Mouse (Mus musculus) duodenum, adult 2 months (tissue): ENCODE measurements around the gene Kif14. TPM values are rescaled to one million over a fixed set of nuclear protein-coding genes. Genes with fewer than 3 reads are reported as not detected.

Experiments used
- polyA plus RNA-seq: library from polyadenylated mRNA; depleted of rRNA; stranded (reverse); fragments of >200 nt; gene quantifications from 2 replicates; pipeline ENCODE4 v1.2.3, GENCODE M21; 2012; ENCODE audit warnings: low replicate concordance; rRNA removed

Kif14 gene
- polyA plus RNA-seq = 0.09 and 0.22 TPM in 2 replicates

GRCm38 (mm10) chr1:136466143-136466811, at the start of gene Kif14:
TSS of gene Kif14 (plus strand) at chr1:136466343.

Other genes starting within 250 kb of the Kif14 start
- 42.7 and 53.8 TPM in 2 replicates for gene Inava, start 232.1 kb upstream of the Kif14 start, polyA plus RNA-seq
- 0.36 TPM in 1 of 2 replicates, not detected in the other for gene Gpr25, start 205.5 kb upstream of the Kif14 start, polyA plus RNA-seq
- 0.76 and 2.7 TPM in 2 replicates for gene Camsap2, start 120.2 kb upstream of the Kif14 start, polyA plus RNA-seq
- 0.13 and 0.30 TPM in 2 replicates for gene Ddx59, start 51.1 kb upstream of the Kif14 start, polyA plus RNA-seq
- gene Zfp281, start 158.6 kb downstream of the Kif14 start, polyA plus RNA-seq = 0.43 and 0.54 TPM in 2 replicates